Mouse (Mus musculus) heart, embryonic 14.5 days (tissue): Measurements from ENCODE around the gene Fgf12. TPM values are rescaled to one million over a fixed set of nuclear protein-coding genes. Genes with fewer than 3 reads are reported as not detected.

Experiments
- ATAC-seq: fragments of 200-750 bp; cut with Nextera tagmentation; 2 replicates; pipeline ENCODE4 v1.8.0; 2017; ENCODE audit warnings: low read depth, moderate TSS enrichment; ENCODE audit not compliant: insufficient number of reproducible peaks, insufficient read depth, low FRiP score
- H3K27ac ChIP-seq, 2 experiments: fragments of 200-500 bp in 1 of 2; fragments of 300-500 bp in 1 of 2; sonication (generic) in 1 of 2; replicated peaks in 1 of 2; 2 replicates each; pipeline ENCODE4 v1.5.1; 2012 to 2014; ENCODE audit warnings: low read depth in 2 of 2, low read length in 2 of 2, control low read depth in 1 of 2, mild to moderate bottlenecking in 1 of 2, mixed read lengths in 1 of 2; ENCODE audit not compliant: control insufficient read depth in 1 of 2, insufficient read depth in 1 of 2
- H3K27me3 ChIP-seq: fragments of 300-500 bp; sonication (generic); 2 replicates; pipeline ENCODE4 v1.6.1; 2014; ENCODE audit warnings: mild to moderate bottlenecking, low read length, control low read depth; ENCODE audit not compliant: control insufficient read depth, insufficient read depth
- H3K36me3 ChIP-seq: fragments of 300-500 bp; sonication (generic); 2 replicates; pipeline ENCODE4 v1.6.1; 2014; ENCODE audit warnings: mild to moderate bottlenecking, control low read depth, low read length, mixed read lengths; ENCODE audit not compliant: control insufficient read depth, insufficient read depth
- H3K4me1 ChIP-seq, 2 experiments: fragments of 200-500 bp in 1 of 2; fragments of 300-500 bp in 1 of 2; sonication (generic) in 1 of 2; 2 replicates each; pipeline ENCODE4 v1.6.1; 2012 to 2014; ENCODE audit warnings: low read length in 2 of 2, control low read depth in 1 of 2, mixed read lengths in 1 of 2; ENCODE audit not compliant: control insufficient read depth in 2 of 2, insufficient read depth in 2 of 2
- H3K4me2 ChIP-seq: fragments of 300-500 bp; sonication (generic); 2 replicates; pipeline ENCODE4 v1.6.1; 2014; ENCODE audit warnings: mild to moderate bottlenecking, low read length
- H3K4me3 ChIP-seq, 2 experiments: fragments of 200-500 bp in 1 of 2; fragments of 300-500 bp in 1 of 2; sonication (generic) in 1 of 2; 2 replicates each; pipeline ENCODE4 v1.5.1; 2012 to 2014; ENCODE audit warnings: low read length in 2 of 2, mild to moderate bottlenecking in 2 of 2, control low read depth in 1 of 2, low read depth in 1 of 2, moderate library complexity in 1 of 2; ENCODE audit not compliant: control insufficient read depth in 1 of 2, insufficient read depth in 1 of 2
- H3K9ac ChIP-seq: fragments of 300-500 bp; sonication (generic); 2 replicates; pipeline ENCODE4 v1.6.1; 2014; ENCODE audit warnings: mild to moderate bottlenecking, low read length
- H3K9me3 ChIP-seq: fragments of 300-500 bp; sonication (generic); 2 replicates; pipeline ENCODE4 v1.6.1; 2016; ENCODE audit warnings: low read length, control low read depth; ENCODE audit not compliant: control insufficient read depth
- WGBS: fragments of 180-500 bp; shearing (Covaris S2); extraction: QIAGEN DNeasy Blood & Tissue Kit; methylation state at CpG from one replicate; pipeline ENCODE4 v1.1.7; 2014; 5-methylcytosine and 5-hydroxymethylcytosine counted together
- polyA plus RNA-seq: library from polyadenylated mRNA; unstranded; fragments of >200 nt; fragmentation: Nextera tagmentation; extraction: Ambion mirVana; gene quantifications from 2 replicates; pipeline ENCODE4 v1.2.1, GENCODE M21; 2014

Gene Fgf12
- polyA plus RNA-seq, 1 experiment from 2014 or later: 35.0 TPM

DNA sequence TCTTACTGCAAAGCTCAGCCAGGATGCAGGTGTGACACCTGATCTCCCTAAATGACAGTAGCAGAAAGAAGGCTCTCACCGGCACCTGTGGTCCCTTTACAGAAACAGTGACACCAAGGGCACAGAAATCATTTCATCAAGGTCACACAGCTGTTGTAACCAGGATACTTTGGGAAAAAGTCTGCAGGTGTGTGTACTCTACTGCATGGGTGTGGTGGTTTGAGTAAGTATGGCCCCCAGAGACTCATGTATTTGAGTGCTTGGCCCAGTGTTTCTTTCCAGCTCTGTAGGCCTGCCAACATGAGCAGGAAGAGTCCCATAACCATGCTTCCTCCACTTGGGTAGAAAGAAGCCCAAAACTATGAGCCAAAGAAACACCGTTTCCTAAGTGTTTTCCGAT, 138.5 kb downstream of the Fgf12 start:
- H3K4me3 ChIP-seq: no peak overlapping the region
- H3K4me2 ChIP-seq: no peak overlapping the region
- H3K9me3 ChIP-seq: no peaks in the 10 kb centered on the region
- H3K36me3 ChIP-seq: no peaks in the 10 kb centered on the region
- no peak for ATAC-seq
- no peak overlapping the region for H3K27ac ChIP-seq
- WGBS: 70% methylated on average over 3 of the region's 3 CpGs
- H3K9ac ChIP-seq: no peak overlapping the region
- no peaks in the 10 kb centered on the region for H3K27me3 ChIP-seq
- H3K4me1 ChIP-seq: no peaks in the 10 kb centered on the region

DNA sequence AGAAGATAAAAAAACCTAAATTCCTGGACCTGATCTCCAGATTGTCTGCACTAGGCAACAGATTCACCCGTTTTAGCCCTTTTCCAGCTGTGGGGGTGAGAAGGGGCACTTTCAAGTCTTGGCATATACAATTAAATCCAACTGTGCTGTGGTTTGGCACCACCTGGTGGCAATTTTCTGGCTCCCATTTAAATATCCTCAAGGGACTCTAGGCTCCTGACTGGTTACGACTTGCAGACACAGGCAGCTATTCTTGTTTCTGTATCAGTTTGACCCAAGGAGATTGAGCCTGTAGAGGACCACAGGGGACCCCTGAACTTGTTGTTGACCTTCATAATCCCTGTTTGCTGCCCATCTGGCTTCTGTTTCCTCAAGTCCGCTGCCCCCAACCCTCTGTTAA, 141.9 kb downstream of the Fgf12 start:
- no peaks in the 10 kb centered on the region for H3K9me3 ChIP-seq
- H3K27ac ChIP-seq: no peak overlapping the region
- no peak overlapping the region for H3K4me2 ChIP-seq
- no peaks in the 10 kb centered on the region for H3K4me1 ChIP-seq
- H3K36me3 ChIP-seq: no peaks in the 10 kb centered on the region
- 14% methylated on average over 3 of the region's 3 CpGs for WGBS
- H3K4me3 ChIP-seq: no peak overlapping the region
- no peak overlapping the region for H3K9ac ChIP-seq
- no peaks in the 10 kb centered on the region for H3K27me3 ChIP-seq
- ATAC-seq: no peak

DNA sequence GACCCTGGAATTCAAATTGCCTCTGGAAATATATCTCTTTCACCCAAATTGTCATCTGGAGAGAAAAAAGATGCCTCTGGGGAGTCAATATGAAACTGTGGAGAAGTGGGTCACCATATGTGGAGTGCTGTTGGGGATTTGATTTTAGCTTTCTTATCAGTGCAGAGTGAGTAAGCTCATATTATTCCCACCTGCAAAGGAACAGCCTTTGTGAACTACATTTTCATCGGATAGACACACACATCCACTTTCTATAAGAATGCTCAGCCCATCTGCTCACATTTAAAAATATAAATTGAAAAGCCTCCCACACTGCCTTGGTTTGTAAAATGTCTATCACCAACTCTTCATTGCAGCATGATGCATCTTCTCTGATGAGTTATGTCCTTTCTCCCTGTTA, 149.7 kb downstream of the Fgf12 start:
- no peak overlapping the region for H3K4me2 ChIP-seq
- H3K27me3 ChIP-seq: no peaks in the 10 kb centered on the region
- no peaks in the 10 kb centered on the region for H3K9me3 ChIP-seq
- no peak overlapping the region for H3K27ac ChIP-seq
- no peaks in the 10 kb centered on the region for H3K4me1 ChIP-seq
- no peaks in the 10 kb centered on the region for H3K36me3 ChIP-seq
- WGBS: 61% methylated on average over 1 of the region's 1 CpGs
- no peak for ATAC-seq
- H3K9ac ChIP-seq: no peak overlapping the region
- no peak overlapping the region for H3K4me3 ChIP-seq

DNA sequence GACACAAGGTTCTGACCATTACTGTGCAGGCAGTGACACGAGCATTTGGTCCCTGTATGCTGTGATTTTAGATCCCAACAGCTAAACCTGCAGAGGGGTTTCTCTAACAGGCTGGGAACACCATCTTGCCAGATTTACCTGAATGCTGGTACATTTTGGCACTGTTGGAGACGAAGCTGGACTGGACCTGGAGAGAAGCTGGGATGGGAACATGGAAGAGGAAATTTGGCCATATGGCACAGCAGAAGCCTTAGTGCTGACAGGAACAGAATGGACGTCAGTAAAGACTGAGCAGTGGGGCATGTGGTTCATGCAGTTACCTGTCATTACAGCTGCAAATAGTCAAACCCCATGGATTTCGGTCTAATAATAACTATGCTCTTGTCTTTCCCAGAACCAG, 151.1 kb downstream of the Fgf12 start:
- ATAC-seq: no peak
- Histone ChIP-seq H3K4me1 (no peaks in the 10 kb centered on the region), H3K4me3 (no peak overlapping the region), H3K27ac (no peak overlapping the region), H3K4me2 (no peak overlapping the region), H3K27me3 (no peaks in the 10 kb centered on the region), H3K9ac (no peak overlapping the region), H3K36me3 (no peaks in the 10 kb centered on the region), H3K9me3 (no peaks in the 10 kb centered on the region)
- 66% methylated on average over 4 of the region's 4 CpGs for WGBS

DNA sequence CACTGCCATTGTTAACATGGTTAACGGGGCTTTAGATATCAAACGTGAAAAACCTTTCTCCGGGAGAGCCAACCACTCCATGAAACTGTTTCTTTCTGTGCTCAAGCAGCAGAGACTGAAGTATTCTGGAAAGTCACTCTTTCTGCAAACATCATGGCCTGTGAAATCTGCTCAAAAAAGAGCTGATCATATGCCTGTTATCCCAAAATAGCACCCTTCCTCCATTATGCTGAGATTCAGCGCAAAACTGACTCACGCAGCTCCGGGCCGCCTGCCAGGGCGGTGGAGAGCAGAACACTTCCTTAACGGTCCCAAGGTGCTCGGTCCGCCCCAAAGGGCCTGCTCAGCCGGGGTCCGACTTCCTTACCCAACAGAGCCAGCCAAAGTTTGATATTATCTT, 156.8 kb downstream of the Fgf12 start:
- H3K4me2 ChIP-seq: no peak overlapping the region
- no peak overlapping the region for H3K4me3 ChIP-seq
- no peaks in the 10 kb centered on the region for H3K9me3 ChIP-seq
- no peak for ATAC-seq
- 74% methylated on average over 13 of the region's 13 CpGs for WGBS
- no peaks in the 10 kb centered on the region for H3K36me3 ChIP-seq
- H3K9ac ChIP-seq: no peak overlapping the region
- H3K27me3 ChIP-seq: 0 out of 2 replicates have a peak, but pooled peaks cover 3% of the 10 kb centered on the region
- H3K4me1 ChIP-seq: peaks cover 0 to 2% of the 10 kb centered on the region in 2 experiments; a peak in 1 of 4 replicates
- no peak overlapping the region for H3K27ac ChIP-seq

DNA sequence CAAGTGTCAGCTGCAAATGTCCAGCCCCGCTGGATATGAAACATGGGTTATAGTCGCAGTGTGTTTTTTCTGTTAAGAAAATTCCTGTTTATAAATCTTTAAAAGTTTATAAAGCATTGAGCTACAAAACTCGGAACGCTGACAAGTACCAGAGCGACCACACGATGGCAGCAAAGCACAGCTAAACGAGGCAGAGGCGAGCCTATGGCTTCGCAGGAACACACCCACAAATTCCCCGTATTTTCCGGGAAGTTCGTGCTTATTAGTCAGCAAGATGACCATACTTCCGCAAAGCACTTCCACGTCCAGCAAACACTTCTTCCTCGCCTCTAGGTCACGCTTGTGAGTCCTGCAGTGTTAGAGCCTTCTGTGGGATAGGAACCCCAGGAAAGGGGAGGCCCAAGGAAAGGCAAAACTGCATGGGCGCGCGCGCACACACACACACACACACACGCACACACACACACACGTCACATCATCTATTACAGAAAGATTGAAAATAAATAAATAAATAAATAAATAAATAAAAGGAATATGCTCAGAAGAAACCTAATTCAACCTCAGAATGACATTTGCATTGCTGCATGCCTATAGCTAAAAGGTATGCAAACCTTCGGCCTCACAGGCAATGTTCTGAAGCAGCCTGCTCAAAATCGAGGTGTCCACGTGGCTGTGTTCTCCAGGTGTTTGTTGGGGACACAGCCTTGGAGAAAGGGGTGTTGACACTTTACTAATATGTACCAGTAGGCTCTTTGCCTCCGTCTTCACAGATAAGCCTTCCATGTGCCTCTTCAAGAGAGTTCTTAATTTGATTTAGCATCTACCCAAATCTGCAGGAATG, 159.6 kb downstream of the Fgf12 start:
- WGBS: 24% methylated on average over 26 of the region's 26 CpGs
- Histone ChIP-seq H3K4me3 (peak overlapping the region; percentile 25 to 44), H3K4me2 (peak overlapping the region; percentile 64), H3K27ac (no peak overlapping the region), H3K4me1 (peaks cover 0 to 2% of the 10 kb centered on the region in 2 experiments; a peak in 1 of 4 replicates), H3K27me3 (0 out of 2 replicates have a peak, but pooled peaks cover 3% of the 10 kb centered on the region), H3K9ac (peak overlapping the region; percentile 50; the same call in 1 of the 2 replicates), H3K9me3 (no peaks in the 10 kb centered on the region), H3K36me3 (no peaks in the 10 kb centered on the region)
- no peak for ATAC-seq

DNA sequence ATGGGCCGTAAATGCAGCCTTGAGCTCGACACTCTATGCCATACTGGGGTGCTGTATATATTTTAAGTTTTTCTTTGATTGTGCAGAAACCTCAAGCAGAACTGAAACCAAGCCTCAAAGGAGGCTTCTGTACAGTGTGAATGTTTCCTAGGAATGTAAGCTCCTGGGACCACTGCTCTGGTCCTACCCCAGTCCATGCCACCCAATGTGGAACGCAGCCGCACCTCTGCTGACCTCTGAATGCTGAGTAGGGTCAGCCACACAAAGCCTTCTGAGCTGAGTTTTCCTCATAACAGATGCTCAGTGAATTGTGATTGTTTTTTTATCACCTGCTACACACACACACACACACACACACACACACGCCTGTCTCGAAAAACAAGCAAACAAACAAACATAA, 160.4 kb downstream of the Fgf12 start:
- Histone ChIP-seq H3K4me2 (no peak overlapping the region), H3K27me3 (0 out of 2 replicates have a peak, but pooled peaks cover 3% of the 10 kb centered on the region), H3K4me1 (peaks cover 0 to 2% of the 10 kb centered on the region in 2 experiments; a peak in 1 of 4 replicates), H3K36me3 (no peaks in the 10 kb centered on the region), H3K27ac (no peak overlapping the region), H3K9me3 (no peaks in the 10 kb centered on the region), H3K9ac (no peak overlapping the region), H3K4me3 (no peak overlapping the region)
- no peak for ATAC-seq
- WGBS: 90% methylated on average over 6 of the region's 6 CpGs
